Mouse (Mus musculus) right cerebral cortex, postnatal 14 days (tissue): Measurements from ENCODE around the gene Gsta4.
"Not testable (repeated sequence)": the region's sequence is repeated elsewhere in the genome, so short reads cannot be mapped to it uniquely, and the experiment has no call there.

Source experiments
- DNase-seq: peaks from one replicate; pipeline ENCODE4 v3.0.0; 2022

The Gsta4 gene

GRCm38 (mm10) chr9:78179071-78179470, 3.5 kb upstream of the Gsta4 start:
- no peak for DNase-seq

DNA sequence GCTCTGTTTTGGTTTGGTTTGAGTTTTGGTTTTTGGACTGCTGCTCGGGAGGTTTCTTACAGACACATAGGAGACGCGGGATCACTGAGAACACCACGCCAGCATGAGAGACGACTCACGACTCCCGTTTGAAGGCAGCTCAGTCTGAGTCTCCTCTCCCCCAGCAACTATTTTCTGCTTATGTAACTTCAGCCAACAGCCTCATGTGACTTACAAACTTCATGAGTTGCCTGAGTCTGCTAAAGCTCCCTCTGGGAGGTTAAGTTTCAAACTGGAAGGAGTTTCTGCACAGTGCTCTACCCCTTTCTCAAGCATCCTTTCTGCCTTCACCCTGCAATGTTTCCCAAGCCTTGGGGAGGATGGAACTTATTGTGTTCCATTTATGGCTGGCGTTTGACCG, 3.1 kb downstream of the Gsta4 start:
- DNase-seq: no peak

DNA sequence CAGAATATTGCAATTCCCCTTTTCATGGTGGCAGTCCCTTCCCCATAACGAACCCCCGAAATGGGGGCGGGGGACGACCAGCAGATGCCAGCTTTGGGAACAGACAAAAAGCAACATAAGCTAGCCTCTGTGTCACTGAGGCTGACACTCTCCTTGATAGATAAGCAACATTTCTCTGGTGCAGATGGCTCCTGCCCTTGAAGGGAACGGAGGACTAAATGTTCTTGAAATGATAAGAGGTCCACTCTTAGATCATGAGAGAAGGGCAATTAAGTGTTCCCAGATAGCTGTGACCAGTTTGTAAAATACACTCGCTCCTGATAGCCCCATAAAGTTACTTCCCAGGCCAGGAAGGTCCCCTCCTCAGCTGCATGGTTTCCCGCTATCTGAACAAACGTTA, 6.3 kb downstream of the Gsta4 start:
- DNase-seq: no peak

DNA sequence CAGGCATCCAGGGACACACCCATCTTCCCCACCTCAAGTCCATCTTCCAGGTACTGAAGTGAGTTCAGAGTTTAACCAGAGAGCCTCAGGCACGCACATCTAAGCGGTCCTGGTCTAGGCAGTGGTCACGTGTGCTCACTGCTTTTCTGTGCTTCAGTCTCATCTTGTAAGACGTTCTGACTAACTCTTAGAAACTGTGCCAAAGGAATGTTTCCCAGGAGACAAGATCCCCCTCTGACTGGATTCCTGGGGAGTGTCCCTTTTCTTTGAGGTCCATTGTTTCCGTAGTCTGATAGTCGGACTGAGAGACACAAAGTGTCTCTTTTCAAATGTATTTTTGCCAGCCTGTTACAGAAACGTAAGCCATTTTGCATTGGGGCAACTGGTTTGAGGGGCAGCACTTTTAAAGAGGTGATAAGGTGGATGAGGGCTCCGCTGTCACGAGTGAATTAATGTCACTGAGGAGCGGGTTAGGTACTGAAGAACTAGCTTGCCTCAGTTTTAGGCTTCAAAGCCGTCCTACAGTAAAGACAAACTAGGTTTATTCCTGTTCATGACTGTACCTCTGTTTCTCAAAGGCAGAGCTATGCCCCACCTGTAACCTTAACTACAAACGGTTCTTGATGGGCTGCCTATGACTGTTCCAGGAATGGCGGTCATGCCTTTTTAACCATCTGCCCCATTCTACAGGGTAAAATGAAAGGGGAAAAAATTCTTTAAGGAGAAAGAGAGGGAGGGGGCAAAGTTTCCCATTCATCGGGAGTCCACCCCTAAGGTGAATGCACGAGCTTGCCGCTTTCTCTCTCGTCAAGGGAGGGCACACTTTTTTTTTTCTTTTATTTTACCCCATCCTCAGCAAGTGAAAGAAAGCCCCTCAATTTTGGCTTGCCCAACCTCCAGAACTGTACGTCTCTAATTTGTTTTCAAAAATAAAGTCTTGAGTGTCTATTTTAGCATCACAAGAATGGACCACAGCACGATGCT, 8.4 kb downstream of the Gsta4 start:
- no peak for DNase-seq

GRCm38 (mm10) chr9:78191736-78192135, 9.2 kb downstream of the Gsta4 start:
- DNase-seq: peak; percentile 22

DNA sequence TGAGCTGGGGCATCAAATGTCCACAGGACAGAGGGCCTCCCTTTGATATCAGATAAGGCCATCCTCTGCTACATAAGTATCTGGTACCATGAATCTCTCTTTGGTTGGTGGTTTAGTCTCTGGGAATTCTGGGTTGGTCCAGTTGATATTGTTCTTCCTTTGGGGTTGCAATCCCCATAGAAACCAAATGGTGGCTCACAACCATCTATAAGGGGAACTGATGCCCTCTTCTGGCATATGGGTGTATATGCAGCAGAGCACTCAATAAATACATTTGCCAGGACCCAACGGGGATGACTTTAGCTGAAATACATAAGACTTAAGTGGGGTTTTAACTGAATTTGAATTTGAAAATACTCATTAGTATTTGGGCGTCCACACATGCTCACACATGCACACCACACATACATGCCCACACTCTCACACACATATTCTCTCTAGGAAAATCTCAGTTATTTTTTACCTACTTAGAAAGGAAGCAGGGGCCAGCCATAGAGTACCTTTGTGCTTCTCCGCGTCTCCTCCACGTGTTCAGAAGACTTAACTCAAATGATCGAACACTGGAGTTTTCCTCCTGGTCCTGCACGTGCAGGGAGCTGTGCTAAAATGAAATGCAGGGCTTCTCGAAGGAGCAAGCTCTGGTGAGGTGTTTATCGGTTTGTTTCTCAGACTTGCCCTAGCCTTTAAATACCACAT, 11.5 kb downstream of the Gsta4 start:
- peak; percentile 44 for DNase-seq

- peak; percentile 38 for DNase-seq
Observed at GRCm38 (mm10) chr9:78195034-78195433, 12.5 kb downstream of the Gsta4 start.

DNA sequence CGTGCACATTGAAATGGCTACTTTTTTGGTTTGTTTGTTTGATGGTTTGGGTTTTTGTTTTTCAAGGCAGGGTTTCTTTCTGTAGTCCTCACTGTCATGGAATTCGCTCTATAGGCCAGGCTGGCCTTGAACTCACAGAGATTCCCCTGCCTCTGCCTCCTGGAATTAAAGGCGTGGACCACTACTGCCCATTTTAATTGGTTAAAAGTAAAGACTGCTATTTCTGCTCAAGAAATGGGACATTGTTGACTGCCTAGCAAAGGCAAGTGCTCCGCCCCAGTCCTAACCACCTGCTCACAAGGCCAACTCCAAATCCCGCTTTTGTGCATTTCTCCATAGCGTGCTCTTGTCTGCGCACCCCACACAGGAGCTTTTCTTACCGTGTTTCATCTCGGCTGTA, 15.2 kb downstream of the Gsta4 start:
- DNase-seq: no peak

- no peak for DNase-seq
Observed at GRCm38 (mm10) chr9:78204194-78204593, 21.6 kb downstream of the Gsta4 start.

GRCm38 (mm10) chr9:78208956-78209355, 26.4 kb downstream of the Gsta4 start:
- no peak for DNase-seq

DNA sequence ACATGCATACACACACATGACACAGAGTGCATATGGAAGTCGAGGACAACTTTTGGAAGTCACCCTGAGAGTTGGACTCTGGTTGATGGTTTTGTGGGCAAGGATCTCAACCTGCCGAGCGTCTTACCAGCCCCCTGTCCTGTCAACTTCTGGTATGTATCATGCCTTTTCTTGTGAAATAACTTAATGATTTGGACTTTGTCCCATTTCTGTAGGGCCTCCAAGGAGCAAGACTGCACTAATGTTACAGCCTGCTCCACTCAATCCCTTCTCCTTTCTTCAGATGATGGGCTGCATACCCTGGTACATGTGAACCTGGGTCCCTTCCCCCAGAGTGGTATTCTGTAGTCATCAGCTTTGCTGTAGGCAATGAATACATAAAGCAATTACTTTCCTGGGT, 27.5 kb downstream of the Gsta4 start:
- no peak for DNase-seq

DNA sequence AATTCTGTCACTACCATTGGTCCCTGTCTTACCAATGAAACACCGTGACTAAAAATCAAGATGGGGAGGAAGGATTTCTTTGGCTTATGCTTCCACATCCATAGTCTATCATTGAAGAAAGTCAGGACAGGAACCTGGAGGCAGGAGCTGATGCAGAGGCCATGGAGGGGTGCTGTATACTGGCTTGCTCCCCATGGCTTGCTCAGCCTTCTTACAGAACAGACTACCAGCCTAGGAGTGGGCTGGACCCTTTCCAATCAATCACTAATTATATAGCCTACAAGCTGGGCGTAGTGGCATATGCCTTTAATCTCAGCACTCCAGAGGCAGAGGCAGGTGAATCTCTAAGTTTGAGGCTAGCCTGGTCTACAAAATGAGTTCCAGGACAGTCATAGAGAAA, 28.2 kb downstream of the Gsta4 start:
- DNase-seq: no peak

DNA sequence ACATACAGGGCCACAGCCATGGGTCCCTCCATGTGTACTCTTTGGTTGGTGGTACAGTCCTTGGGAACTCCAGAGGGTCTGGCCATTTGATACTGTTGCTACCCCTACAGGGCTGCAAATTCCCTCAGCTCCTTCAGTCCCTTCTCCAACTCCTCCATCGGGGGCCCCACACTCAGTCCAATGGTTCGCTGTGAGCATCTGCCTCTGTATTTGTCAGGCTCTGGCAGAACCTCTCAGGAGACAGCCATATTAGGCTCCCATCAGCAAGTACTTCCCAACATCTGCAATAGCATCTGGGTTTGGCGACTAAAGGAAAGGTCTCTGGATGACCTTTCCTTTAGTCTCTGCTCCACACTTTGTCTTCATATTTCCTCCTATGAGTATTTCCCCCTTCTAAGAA, 28.9 kb downstream of the Gsta4 start:
- DNase-seq: no peak

DNA sequence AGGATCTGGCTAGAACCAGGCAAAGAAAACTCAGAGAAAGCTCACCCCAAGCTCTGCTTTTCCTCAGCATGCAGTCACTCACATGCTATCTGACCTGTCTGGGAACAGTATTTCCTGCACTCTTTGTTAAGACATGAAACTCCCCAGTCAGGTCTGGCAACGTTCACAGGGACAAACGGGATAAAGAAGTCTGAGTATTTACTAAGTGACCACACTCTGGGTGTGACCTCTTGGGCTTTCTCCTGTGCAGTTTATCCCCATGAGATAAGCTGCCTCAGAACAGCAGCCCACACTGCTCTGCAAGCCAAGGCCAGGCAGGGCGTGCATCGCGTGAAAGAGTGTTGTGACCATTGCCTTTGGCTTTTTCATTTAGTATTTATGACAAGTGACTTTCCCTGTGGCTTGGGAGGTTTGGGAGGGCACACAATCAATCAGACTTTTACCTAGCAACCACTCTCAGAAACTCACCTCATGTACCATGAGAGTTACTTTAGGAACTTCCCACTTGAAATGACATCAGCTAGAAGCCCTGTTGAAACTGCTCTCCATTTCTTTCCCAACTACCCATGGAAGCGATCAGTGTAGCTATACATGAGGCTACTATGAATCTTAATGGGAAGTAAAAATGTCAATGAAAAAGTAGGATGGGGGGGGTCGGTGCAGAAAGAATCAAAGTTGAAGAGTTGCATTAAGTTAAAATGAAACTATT, 29.9 kb downstream of the Gsta4 start:
- no peak for DNase-seq

- DNase-seq: no peak
Observed at GRCm38 (mm10) chr9:78217074-78217473, 34.5 kb downstream of the Gsta4 start.

GRCm38 (mm10) chr9:78222616-78223015, 40.0 kb downstream of the Gsta4 start:
- no peak for DNase-seq

DNA sequence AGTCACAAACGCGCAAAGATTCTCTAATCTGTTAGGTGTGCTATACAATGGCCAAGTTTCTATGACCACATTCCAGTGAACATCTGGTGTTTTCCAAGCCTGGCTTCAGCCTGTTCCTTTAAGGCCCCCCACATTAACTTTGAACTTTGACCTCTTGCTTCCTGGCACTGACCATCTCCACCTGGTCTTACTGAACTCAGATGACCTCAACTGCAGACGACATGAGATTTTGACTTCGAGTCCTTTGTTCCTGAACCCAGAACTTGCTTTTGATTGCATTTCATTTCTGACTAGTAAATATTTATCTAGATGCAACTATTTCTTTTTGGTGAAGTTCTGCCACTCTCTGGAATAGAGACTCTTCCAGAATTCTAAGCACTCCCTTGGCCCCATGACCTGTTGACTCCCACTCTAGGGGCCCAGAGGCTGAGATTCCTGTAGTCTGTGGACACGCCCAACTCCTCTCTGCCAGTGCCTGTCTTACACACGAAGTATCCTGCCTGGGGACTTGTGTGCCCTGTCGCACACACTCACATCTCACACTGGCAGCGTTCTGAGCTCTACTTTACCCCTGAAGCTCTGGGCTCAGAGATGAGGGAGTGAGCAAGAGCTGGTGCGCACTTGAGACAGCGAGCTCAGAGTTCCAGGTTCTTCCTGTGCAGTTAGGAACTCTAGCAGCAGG, 40.8 kb downstream of the Gsta4 start:
- DNase-seq: no peak

DNA sequence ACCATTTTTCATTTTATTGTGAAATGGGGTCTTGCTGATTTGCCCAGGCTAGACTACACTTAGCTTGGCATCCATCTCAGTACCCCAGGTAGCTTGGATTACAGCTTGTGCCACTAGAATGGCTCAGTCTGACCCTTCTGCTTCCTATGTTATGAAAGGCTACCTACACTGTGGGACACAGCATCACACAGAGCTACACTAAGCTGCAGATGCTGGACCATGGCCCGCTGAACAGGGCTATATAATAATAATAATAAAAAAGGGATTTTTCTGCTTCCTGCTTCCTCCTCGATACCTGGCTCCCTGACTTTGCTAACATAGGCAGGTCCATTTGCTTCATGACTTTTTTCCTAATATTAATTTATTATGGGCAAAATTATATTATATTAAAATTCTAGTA, 41.8 kb downstream of the Gsta4 start:
- no peak for DNase-seq

DNA sequence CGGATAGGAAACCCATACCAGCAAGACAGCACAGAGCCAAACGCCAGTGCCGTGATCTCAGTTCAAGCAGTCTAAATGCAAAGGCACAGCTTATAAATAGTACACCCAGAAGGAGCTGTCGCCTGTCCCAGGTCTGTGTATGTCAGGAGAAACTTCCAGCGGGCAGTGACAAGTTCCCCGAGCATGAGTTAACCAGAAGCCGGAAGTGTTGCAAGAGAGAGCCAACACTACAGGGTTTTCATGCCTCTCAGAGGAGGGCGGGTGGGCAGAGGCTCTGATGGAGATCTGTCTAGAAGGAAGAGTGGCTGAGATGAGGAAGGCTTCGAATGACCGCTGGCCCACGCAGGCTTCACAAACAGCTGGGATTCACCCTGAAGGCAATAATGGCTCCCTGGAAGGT, 42.7 kb downstream of the Gsta4 start:
- no peak for DNase-seq

DNA sequence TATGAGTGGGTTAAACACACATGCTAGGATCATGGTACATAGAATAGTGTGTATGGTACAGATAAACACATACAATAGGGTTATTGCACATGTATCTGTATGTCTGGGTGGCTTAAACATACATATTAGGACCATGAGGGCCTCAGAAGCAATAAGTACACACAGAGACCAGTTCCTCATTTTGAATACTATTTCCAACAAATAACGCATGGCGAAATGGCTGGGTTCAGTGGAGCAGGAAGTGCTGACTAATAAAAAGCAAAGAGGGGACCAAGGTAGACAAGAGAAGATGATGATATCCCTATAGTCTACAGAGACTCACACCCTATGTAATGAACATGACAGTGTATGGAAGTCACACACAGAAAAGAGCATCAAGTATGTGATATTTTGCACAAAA, 45.5 kb downstream of the Gsta4 start:
- no peak for DNase-seq

DNA sequence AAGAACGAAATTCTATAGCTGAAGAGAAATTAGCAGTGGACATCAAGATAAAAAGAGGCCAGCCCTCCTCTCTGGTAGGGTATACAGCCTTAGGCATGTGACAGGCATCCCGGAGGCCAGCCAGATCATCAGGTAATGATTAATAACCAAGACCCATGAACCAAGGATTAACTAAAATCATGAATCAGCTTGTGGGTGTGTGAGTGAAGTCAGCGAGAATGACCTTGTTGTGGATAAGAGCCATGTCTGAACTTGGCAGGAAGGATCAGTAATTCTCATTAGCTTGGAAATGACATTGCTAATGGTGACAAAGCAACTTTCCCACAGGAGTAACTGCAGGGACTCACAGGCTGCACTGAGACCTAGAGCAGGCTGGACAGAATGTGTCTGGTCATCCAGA, 47.1 kb downstream of the Gsta4 start:
- not testable (repeated sequence) for DNase-seq

GRCm38 (mm10) chr9:78230461-78230860, 47.9 kb downstream of the Gsta4 start, which contains the start of gene Gsta1:
Gsta1 (plus strand) TSS chr9:78230656.
- DNase-seq: not testable (repeated sequence)
